Mouse (Mus musculus) cerebellum, postnatal 25 days (tissue): ENCODE measurements around the gene Esr2.
A peak's percentile ranks its signal among the peaks of the same experiment; 100 is the strongest.
"Not testable (repeated sequence)": the region's sequence is repeated elsewhere in the genome, so short reads cannot be mapped to it uniquely, and the experiment has no call there.

Experiments used
- DNase-seq, 2 experiments: peaks; one replicate each; pipeline ENCODE4 v3.0.0; 2021; ENCODE audit warnings: mixed read lengths in 2 of 2

The Esr2 gene

GRCm38 (mm10) chr12:76177000-76177863, at the start of gene Esr2:
Esr2 (minus strand) TSS chr12:76177259.
- DNase-seq = peak; percentile 50 to 57

DNA sequence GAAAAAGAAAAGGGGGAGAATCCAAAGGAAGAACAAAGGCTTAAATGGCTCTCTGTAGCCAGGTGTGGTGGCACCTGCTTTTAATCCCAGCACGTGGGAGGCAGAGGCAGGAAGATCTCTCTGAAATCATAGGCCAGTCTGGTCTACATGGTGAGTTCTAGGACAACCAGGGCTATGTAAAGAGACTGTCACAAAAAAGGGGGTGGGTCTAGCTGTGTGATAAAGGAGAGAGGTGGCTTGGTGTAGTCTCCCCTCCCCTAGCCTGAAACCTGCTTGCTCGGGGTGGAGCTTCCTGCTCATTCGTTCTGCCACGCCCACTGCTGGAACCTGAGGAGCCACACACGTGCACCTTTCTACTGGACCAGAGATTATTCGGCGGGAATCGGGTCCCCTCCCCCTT, 45.0 kb upstream of the Esr2 start:
- DNase-seq = not testable (repeated sequence)

DNA sequence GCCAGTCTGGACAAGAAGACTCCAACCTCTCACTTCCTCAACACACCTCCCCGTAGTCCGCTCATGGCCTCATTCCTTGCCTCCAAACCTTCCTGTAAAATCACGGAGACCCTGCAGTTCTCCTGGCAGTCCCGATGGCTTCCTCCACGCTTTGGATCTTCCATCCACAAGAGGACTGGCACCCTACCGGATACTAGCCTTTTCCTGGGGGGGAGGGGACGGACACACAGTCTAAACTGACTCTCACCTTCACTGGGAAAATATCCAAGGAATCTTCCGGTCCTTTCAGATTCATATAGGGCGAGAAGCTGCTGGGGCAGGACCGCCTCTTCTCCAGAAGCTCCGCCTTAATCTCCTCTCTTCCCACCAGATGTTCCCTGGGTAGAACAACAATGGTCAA, 39.7 kb upstream of the Esr2 start:
- no peak for DNase-seq

GRCm38 (mm10) chr12:76215121-76215520, 38.1 kb upstream of the Esr2 start:
- no peak for DNase-seq

DNA sequence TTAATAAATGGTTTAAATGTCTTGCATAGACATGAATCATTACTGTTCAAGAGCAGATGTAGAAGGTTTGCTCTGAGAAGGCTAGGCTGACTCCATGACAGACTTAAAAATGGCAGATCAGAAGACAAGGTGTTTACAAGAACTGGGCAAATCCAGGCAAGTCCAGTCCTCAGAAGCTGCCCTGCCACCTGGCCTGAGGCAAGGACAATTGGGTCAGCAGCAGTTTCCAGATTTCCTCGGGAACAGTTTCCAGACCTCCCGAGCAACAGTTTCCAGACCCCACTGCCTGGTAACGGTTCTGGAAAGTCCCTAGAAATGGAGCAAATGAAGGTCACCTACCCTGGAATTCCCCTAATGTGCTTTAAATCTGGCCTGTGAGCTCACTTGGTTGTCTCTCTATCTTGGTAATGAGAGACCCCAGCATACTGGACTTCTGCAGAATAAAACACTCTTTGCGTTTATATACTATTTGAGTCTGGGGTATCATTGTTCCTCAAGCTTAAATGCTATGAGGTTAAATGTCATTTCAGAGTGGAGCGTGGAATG, 32.4 kb upstream of the Esr2 start:
- DNase-seq = no peak

DNA sequence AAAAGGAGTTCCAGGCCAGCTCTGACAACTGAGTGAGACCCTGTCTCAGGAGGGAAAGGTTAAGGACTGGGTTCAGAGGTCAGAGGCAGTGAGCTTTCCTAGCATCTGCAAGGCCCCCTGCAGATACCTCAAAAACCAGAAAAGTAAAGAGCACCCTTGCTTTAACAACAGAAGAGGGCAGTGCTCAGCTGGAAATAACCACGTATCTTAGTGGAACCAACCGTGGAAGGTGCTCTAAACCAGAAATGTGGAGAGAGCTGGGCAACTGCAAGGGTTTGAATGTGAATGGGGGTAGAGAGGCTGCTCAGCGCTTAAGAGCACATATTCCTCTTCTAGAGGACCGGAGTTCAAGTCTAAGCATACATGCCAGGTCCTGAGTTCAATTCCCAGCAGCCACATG, 23.3 kb upstream of the Esr2 start:
- DNase-seq = no peak

DNA sequence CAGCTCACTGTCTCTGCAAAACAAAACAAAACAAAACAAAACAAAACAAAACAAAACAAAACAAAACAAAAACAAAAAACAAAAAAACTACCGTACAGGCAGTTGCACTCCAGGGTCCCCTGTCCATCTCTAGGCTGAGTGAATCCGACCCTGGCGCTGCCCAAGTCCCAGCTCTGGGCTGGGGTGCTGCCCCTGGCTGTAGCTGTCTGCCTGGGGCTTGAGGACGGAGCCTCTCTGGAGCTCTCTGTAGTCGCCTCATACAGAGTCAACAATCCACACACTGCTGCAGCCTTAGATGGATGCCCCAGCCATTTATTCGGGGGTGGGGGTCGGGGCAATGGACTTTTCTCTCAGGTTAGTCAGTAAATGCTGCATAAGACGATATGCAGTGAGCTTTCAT, 20.0 kb upstream of the Esr2 start:
- DNase-seq = peak in 1 of 2 experiments; percentile 10

GRCm38 (mm10) chr12:76196709-76197054, 19.6 kb upstream of the Esr2 start:
- DNase-seq = peak; percentile 82 to 85

- DNase-seq = peak; percentile 89 to 93
Measured at GRCm38 (mm10) chr12:76195912-76196708, 19.1 kb upstream of the Esr2 start.

GRCm38 (mm10) chr12:76194526-76194925, 17.5 kb upstream of the Esr2 start:
- no peak for DNase-seq

DNA sequence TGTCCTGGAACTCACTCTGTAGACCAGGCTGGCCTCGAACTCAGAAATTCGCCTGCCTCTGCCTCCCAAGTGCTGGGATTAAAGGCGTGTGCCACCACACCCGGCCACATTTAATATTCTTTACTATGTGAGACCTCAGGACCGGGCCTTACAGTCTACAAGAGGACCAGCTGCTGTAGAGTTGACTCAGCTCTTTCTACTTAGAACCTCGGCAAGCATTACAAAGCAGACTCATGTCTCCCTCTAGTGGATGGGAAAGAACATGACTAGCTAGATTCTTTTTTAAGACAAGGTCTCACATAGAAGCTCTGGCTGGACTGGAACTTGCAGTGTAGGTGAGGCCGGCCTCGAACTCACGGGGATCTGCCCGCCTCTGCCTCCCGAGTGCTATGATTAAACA, 13.9 kb upstream of the Esr2 start:
- peak; percentile 33 to 35 for DNase-seq

DNA sequence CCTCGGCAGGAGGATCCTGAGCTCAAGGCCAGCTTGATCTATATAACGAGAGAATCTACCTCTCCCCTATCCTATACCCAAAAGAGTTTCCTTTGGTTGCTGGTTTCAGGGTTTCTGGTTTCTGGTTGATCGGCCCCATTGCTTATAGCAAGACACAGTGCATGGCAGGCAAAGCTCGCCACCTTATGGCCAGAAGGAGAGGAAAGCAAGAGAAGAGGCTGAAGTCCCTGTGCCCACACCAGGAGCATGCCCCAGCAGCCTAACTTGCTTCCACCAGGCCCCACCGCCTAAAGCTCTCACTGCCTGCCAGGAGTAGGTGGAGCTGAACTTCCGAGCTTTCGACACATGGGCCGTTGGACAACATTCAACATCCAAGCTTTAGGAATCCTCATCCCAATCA, 10.8 kb upstream of the Esr2 start:
- peak; percentile 34 to 70 for DNase-seq

DNA sequence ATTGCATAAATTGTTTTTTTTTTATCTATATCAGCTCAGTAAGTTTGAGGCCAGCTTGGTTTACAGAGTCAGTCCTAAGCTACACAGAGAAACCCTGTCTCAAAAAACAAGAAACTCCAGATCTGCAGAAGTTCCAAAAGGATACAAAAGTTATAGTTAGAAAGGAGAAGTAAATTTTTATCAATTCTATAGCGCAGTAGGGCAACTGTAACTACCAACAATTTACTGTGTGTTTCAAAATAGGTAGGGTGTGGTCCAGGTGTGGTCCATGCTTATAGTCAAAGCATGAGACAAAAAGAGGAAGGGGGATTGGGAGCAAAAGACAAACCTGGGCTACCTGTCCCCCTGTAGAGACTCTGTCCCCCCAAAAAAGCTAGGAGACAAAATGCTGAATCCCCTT, 9.4 kb upstream of the Esr2 start:
- DNase-seq = no peak

DNA sequence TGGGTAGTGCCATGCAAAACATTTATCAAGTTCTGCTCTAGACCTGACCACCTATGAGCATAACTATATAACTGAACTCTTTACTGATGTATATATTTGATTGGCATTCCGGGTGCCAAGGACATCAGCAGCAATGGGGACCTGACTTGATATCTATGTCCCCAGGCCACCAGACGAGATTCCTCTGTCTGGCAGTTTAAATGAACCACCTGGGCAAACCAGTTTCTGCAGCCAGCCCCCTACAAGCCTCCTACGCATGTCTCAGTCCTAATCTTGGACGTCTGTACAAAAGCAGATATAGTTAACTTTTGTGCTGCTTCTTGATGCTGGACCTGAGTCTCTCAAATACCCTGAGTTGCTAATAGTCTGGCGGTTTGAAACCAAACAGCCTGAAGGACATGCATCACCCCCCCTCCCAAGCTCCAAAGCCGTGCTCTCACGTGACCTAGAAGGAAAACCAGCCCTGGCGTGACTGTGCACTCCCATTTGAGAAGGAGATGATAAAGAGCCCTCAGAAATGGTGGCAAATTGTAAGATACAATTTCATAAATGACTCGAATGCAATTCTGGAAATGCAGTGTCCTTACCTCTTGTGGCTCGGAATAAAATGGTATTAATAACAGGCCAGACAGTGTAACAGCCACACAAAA, 8.2 kb upstream of the Esr2 start:
- DNase-seq = no peak

GRCm38 (mm10) chr12:76184271-76184670, 7.2 kb upstream of the Esr2 start:
- no peak for DNase-seq

DNA sequence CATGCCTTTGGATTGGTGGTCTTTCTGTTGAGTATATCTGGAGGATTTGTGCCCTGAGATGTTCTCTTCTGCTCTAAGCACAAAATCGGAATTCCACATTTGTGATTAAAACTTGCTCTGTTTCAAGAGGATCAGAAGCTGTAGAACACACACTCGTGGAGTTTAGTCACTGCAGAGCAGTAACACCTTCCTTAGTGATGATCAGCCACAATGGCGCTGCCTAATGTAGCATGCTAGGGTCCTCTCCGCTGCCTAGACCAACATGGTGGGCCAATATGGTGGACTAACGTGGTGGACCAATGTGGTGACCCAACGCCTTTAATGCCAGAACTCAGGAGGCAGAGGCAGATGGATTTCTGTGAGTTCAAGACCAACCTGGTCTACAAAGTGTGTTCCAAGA, 5.8 kb upstream of the Esr2 start:
- DNase-seq = no peak

GRCm38 (mm10) chr12:76181471-76181870, 4.4 kb upstream of the Esr2 start:
- no peak for DNase-seq

- DNase-seq = no peak
Measured at GRCm38 (mm10) chr12:76180442-76180841, 3.4 kb upstream of the Esr2 start.

DNA sequence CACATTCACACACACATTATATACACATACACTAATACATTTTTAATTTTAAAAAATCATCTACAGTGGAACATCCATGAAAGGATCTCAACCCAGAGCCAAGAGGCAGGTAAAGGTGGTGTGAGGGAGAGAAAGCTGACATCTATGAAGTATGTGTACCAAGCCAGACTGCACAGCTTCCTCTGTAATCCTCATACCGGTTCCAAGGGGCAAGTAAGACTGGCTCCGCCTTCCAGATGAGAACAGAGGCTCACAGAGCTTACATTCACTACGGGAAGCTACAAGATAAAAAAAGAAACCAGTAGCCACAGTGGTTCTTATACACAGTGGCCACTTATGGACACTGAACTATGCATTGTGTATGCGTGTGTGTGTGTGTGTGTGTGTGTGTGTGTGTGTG, 2.5 kb upstream of the Esr2 start:
- no peak for DNase-seq

DNA sequence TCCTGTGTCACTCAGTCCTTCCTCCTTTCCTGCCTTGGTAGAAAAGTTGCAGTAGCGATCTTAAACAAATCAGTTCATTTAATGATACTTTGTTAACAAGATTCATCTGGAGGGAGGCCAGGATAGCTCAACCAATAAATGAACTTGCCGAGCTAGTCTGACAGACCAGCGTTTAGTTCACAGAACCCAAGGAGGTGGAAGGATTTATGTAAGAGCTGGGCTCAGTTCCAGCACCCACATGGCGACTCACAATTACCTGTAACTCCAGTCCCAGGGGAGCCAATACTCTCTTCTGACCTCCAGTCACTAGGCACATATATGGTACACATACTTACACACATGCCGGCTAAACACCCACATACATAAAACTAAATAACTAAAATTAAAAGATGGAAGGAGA, 2.0 kb upstream of the Esr2 start:
- peak in 1 of 2 experiments; percentile 29 for DNase-seq

DNA sequence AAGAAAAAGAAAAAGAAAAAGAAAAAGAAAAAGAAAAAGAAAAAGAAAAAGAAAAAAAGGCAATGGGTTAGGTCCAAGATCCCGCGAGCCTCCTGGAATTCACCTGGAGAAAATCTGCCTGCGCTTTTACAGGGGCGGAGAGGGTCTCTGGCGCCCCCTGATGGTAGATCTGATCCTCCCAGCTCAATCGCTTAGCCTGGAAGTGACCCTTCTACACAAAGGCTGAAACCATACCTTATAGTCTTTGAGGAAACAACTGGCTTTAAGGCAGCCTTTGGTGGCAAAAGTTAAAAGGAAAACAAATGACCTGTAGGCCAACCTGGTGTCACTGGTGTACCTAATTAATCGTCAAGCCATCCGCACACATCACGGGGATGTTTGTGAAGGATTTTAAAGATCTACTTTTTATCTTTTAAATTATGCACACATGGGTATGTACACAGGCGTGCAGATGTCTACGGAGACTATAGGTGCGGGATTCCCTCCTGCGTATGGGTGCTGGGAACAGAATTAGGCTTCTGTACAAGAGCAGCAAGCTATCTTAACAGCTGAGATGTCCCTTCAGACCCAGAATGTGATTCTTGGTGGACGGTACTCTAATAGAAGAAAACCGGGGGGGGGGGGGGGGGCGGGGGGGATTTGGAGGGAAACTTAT, 932 bp upstream of the Esr2 start:
- DNase-seq = peak; percentile 85 to 91

DNA sequence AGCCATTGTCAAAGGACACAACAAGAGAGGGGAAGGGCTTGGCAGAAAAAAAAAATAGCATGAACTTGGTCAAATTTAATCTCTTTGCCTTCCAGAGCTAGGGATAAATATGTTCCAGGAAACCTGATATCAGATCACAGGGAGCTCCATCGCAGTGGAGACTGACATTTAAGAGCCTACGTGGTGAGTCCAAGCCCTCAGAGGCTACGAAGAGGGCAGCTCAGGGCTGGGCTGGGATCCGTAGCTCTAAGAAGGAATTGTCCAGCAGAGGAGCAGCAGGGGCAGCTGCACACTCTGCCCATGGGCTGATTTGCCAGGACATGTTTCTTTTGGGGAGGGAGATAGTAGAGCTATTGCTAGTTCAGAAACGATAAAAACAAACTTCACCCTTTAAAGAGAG, 11.4 kb downstream of the Esr2 start:
- no peak for DNase-seq

DNA sequence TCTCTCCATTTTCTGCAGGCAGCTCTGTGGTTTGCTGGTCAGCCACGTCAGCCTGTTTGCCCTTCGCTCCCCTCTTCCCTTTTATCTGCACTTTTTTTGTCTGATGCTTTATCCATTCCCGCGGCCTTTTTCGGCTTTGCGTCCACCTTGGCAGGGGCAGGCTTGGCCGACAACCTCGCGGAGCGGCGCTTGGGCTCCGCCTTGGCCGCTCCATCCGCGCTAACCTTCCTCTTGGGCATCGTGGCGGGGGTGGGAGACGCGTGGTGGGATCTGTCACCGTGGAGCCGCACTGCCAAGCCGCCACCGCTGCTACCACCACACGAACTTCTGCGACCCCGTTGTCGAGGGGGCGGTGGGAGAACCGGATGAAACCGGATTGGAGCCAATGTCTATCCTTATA, 24.7 kb downstream of the Esr2 start:
- DNase-seq = peak; percentile 37 to 67
